Mouse (Mus musculus) WW6 (cell line): ENCODE data around the gene Aff1.

ENCODE experiments used
- DNase-seq: peaks from one replicate; pipeline ENCODE4 v3.0.0-alpha.2; 2013; ENCODE audit warnings: low read depth, low spot score

Aff1 gene

GRCm38 (mm10) chr5:103771380-103771779 is 79.2 kb downstream of the Aff1 start:
- no peak for DNase-seq

DNA sequence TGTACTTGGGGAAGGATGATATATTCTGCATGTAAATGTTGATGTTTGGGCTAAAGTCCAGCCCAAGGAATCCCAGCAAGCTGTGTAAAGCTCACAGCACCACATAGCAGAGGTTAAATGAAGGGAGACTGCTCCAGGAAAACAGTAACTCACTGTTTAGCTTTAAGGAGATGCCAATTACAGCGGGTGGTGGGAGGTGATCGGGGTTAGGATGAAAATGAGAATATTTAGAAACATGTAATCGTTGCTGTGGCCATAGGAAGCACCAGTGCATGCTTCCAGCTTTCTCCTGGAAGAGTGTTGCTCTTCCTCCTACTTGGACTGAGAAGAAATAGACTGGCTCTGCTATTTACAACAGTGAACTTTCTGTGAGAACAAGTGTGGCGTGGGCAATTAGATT is 80.1 kb downstream of the Aff1 start:
- DNase-seq = no peak

DNA sequence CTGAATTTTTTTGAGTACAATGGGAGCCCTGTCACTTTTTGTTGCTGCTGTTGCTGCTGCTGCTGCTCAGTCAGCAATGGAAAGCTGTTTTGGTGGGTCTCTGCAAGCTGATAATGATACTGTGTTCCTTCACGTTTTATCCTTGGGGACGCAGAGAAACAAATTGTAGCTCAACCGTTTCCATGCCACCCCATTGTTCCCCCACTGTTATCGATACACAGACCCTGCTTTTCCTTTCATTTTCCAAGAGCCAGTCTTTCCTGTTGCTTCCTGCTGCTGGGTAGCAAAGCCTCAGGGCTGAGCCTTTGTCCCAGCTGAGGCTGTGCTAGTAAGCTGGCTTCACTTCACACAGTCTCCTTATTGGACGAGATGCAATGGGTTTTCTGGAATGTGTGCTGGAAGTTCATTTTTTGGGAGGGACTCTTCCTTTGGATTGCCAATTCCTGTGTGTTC is 81.0 kb downstream of the Aff1 start:
- no peak for DNase-seq

DNA sequence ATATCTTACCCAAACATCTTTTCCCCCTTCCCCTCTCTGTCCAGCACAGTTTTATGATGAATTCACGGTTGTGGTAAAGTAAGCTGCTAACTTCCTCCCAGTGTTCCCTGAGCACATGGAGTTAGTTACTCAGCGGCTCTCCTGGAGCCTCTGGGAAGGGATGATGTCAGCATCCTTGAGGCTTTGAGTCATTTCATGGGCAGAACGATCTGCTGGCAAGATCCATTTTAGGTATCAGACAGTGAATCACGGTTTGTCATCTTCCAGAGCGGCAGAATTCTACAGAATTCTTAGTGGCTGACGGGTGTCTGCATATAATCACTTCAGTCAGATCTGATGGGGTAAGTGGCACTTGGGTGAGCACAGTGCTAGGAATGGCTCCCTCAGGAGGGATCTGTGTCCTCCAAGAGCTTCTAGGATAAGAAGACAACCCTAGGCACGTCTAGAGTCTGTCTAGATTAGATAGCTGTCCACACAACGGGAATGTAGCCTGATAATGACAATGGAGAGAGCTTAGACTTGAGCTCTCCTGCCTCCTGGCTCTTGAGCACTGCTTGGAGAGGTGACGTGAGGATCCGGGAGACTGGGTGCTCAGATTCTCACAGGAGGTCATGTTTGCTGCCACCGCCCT is 82.6 kb downstream of the Aff1 start:
- no peak for DNase-seq

DNA sequence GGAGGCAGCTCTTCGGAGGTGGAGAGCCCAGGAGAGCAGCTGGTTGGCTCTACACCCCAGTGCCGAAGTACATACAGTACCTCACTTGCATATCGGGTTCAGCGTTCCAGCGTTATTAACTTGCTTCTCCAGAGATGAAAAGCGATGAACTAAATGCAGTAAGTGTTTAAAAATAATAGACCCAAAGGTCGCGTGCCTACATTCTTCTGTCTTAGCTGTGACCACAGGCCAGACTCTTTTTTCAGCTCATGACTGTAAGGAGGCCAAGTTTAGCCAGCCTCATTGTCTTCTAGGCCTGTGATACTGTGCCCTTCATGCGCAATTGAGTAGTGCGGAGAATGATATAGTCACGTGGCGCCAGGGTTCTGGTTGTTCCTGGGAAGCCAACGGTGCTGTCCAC is 83.3 kb downstream of the Aff1 start:
- no peak for DNase-seq

GRCm38 (mm10) chr5:103776842-103777241 is 84.7 kb downstream of the Aff1 start:
- no peak for DNase-seq

- DNase-seq = no peak
Measured at GRCm38 (mm10) chr5:103777446-103777845, 85.3 kb downstream of the Aff1 start.

DNA sequence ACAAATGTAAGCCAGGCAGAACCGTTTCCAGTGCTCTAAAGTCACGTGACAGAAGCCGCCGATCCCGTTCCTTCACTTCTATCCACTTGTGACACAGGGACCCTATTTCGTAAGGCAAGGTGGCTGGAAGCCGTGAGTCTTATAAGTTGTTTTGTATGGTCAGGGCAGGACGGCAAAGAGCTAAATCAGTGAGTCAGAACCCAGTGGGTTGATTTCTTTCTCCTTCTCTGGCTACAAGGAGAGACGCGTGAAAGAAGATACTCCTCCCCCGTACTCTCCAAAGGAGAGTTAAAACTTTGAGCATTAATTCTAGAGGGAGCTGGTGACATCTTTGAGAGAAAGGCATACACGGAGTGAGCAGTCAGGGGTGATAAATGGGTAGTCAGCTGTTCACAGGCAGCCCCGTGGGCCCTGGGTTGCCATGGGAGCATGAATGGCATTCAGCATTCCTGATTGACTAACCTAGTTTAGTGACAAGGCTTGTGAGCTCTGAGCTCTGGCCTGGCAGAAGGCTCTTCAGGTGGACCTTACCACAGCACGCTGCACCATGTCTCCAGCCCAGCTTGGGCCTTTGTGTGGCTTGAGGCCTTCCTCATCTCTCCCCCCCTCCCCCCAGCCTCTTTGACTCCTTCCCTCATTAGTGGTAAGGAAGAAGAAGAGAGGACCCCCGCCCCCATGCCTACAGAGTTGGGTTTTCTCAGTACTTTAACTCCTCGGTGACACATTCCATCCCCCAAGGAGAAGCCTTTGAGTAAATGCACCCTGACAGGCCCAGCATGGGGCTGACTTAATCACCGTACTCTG is 86.3 kb downstream of the Aff1 start:
- DNase-seq = no peak

DNA sequence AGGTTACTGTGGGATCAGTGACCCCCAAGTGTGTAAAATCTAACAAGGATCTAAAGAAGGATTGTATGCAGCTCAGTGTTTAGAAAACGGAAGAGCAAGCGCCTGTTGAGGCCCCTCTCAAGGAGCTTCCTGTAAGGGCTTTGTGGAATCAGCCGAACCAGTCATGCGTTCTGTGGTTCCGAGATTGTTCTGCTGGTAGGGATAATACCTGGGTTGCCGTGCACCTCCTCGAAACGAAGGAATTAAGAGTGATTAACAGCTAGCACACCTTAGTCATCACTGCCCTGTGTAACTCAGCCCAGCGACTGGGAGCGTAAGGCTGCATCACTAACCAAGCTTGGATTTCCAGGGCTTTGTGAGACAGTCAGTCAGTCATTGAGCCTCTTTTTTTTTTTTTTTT is 87.7 kb downstream of the Aff1 start:
- DNase-seq = no peak

DNA sequence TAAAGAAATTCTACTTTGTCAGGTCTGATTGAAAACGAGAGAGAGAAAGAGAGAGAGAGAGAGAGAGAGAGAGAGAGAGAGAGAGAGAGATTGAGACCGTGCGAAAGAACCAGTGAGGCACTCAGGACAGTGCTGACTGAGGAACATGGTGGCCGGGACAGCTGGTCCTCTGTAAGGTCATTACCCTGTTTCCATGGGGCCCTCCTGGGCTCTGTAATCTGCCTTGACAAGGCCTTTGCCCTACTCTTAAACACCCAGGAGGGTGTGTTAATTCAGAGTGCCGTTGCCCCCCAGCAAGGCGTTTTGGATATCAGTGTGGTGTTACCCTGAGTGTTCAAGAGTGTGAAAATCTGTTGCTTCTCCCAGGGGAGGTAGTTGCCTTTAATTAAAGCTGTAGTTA is 88.1 kb downstream of the Aff1 start:
- DNase-seq = no peak

DNA sequence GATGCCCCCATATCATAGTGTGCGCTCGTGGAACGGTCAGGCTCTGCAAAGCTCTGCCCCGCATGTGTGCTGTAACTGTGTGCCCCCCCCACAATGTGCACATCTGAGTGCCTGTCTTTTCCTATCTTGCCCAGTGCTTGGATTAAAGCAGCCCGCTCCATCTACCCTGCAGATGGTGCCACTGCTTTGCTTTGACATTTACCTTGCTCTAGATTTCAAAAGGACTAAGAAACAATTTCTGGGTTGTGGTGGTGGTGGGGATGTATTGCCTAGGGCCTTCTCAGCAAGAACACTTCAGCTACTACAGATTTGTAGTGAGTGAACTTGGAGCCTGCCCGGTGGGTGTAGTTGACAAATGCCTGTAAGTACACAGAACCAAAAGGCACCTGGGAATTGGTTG is 88.7 kb downstream of the Aff1 start:
- DNase-seq = no peak

GRCm38 (mm10) chr5:103783086-103783668 is 91.0 kb downstream of the Aff1 start:
- DNase-seq = no peak

DNA sequence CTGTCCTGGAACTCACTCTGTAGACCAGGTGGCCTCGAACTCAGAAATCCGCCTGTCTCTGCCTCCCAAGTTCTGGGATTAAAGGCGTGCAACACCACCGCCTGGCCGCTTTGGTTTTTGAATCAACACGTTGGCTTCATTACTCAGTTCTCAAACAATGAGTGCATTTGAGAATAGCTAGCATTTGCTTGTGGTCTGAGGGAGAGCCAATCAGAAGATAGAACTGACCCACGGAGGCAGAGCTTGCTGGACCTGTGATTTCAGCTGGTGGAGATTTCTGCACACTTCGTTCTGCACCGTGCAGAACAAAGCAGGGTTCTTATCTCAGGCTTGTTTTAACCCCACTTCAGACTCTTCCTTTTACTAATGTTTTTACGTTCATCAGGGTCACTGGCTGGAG is 93.9 kb downstream of the Aff1 start:
- DNase-seq = no peak

GRCm38 (mm10) chr5:103788476-103788875 is 96.3 kb downstream of the Aff1 start:
- no peak for DNase-seq

- DNase-seq = no peak
Measured at GRCm38 (mm10) chr5:103788976-103789375, 96.8 kb downstream of the Aff1 start.

DNA sequence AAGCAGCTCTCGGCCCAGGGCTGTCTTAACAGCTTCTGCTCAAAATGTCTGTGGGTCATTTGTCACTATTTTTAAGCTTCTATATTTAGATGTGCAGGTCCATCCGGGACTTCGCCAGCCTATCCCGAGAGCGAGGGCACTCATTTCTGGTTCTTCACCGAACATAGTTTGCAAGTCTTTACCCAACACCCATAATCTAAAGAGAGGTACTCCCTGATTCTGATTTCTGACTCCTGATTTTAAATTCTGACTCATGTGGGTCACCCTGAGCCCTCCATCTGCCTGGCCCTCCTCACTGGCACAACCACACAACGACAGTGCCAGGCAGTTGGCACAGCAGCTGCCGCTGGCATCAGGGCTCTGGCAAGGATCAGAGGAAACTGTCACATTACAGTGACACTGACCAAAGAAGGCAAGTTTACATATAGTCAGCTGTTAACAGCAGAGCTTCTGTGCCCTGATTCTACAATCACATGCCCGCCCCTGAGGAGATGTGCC is 97.5 kb downstream of the Aff1 start:
- no peak for DNase-seq

DNA sequence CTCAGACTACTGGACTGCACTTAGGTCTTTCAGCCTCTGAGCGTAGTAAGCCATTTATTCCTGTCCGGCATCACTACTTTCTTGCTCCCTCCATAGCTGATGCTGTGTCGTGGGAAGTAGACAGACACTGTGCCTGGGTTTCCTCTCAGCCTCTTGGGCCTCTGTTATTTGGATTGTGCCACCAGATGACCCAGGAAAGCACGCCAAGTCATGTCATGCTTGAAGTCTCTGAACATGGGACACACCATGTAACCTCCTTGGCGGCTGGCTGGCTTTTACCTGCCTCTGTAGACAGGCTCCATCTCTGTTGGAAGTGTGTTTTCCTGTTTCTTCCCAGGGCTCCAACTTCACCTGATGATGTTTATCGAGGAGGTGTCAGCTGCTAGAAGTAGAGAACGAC is 99.6 kb downstream of the Aff1 start:
- no peak for DNase-seq

GRCm38 (mm10) chr5:103795121-103795520 is 102.9 kb downstream of the Aff1 start:
- no peak for DNase-seq

DNA sequence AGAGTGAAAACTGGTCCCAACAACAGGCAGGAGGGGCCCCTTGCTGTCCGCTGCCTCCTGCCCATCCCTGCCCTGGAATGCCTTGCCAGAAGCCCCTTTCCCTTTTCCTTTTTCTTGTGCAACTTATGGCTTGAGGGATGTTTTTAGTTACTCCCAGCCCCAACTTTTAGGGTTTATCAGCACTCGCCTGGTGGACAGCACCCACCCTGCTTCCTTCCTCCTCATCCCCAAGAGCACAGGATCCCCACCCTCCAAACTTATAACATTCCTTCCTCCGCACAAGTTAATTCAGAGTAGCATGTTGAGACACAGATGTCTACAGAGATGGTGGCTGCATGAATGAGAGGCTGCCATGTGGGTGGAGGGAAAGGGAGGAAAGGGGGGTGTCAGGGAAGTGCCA is 103.9 kb downstream of the Aff1 start:
- DNase-seq = no peak

DNA sequence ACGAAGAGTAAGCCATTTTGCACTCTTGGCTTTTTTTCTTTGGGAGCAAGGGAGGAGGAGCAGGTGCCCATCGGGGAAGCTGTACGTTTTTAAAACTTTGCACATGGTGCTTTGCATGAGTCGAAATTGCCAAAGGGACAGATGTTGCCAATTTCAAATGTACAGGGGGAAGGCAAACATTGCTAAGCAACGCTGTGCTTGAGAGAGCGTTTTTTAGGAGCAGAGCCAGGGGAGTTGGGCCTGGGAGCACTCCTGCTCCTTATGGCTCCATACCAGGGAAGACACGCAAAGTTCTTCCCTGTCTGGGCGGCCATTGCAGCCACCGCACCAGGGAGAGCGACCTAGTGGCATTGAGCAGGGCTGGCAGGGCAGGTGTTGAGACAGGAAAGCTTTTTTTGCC is 105.6 kb downstream of the Aff1 start:
- no peak for DNase-seq

DNA sequence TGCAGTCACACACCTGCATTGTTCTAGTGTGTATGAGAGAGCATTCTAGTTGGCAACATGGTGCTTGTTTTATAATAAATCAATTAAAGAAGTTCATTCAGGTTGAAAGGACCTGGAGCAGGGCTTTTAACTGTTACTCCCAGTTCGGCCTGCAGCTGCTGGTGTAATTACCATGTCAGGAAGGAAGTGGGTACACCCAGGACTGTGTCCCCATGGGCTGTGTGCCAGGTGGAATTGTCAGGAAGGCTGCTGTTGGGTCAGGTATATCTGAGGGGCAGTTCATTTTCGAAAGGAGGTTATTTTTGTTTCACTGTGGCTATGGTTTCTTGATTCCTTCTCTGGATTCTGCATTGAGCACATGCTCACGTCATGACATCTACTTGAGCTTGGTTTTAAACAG is 107.3 kb downstream of the Aff1 start:
- no peak for DNase-seq

DNA sequence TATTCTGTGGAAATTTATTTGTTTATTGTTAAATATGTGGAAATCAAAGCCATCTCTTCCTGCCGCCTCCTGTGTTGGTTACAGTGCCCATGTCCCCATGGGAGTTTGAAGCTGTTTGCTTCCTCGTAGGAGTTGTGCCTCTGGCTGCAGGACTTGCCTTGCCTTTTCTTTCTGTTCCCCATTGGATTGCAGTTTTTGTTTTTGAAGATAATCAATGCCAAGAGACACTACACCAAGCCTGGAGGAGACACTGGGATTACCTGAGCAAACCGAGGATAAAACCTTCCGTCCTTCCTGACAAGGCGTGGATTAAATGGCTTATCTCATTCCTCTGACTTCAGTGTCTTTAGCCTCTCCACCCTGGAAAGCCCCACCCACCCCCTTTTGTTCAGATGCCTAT is 107.8 kb downstream of the Aff1 start:
- DNase-seq = no peak

GRCm38 (mm10) chr5:103803386-103803785 is 111.2 kb downstream of the Aff1 start:
- no peak for DNase-seq
